In genomic region chr4:120886811-120887210, GRCm38 (mm10) we compare ENCODE assay signal across 16 mouse cellular contexts.
"Had no signal": no experiment of that assay in that cellular context is flagged by ENCODE, and none has a peak within 500 bp of the region (broad histone marks: within the 10 kb centered on the region; RNA-seq: fewer than 3 reads in every experiment).

No protein-coding gene starts in this region.

- H3K27ac ChIP-seq: lung, embryonic 15.5 days; macrophage; midbrain, embryonic 12.5 days; neural tube, embryonic 12.5 days; stomach, embryonic 15.5 days; stomach, postnatal 0 days had no signal

- DNase-seq: liver, postnatal 0 days; lung, adult 2 months; lung, postnatal 14 days; midbrain, embryonic 14.5 days; right cerebral cortex, postnatal 14 days; thymus, adult 2 months; thymus, postnatal 25 days; thymus, postnatal 4 days had no signal

- H3K4me2 ChIP-seq: lung, embryonic 15.5 days; midbrain, embryonic 12.5 days; neural tube, embryonic 12.5 days; stomach, embryonic 15.5 days had no signal

- H3K4me3 ChIP-seq: lung, embryonic 15.5 days; megakaryocyte, embryonic 14.5 days; midbrain, embryonic 12.5 days; neural tube, embryonic 12.5 days; stomach, embryonic 15.5 days had no signal

- H3K9ac ChIP-seq: liver, postnatal 0 days; lung, embryonic 15.5 days; midbrain, embryonic 12.5 days; neural tube, embryonic 12.5 days; stomach, embryonic 15.5 days had no signal

- ATAC-seq: liver, postnatal 0 days; lung, postnatal 0 days had no signal

- H3K27me3 ChIP-seq: lung, embryonic 15.5 days; stomach, embryonic 15.5 days had no signal

- H3K4me1 ChIP-seq: stomach, embryonic 15.5 days had no signal

- H3K36me3 ChIP-seq: lung, embryonic 15.5 days; midbrain, embryonic 12.5 days; neural tube, embryonic 12.5 days; stomach, embryonic 15.5 days had no signal

- H3K9me3 ChIP-seq: lung, embryonic 15.5 days; megakaryocyte, embryonic 14.5 days; midbrain, embryonic 12.5 days; neural tube, embryonic 12.5 days; stomach, embryonic 15.5 days had no signal
